Mouse (Mus musculus): Measurements from ENCODE around the gene Setd2. TPM values are rescaled to one million over a fixed set of nuclear protein-coding genes. Genes with fewer than 3 reads are reported as not detected.

Setd2 gene
- polyA plus RNA-seq (2014; fragmentation: Illumina TruSeq; extraction: RNeasy Lipid Tissue Mini Kit (QIAGEN cat#74804); ENCODE audit: low read depth, low replicate concordance) = 48.7 TPM

GRCm38 (mm10) chr9:110532538-110533291 lies at the start of gene Setd2:
Gene Setd2, plus strand, starts transcription at chr9:110532597.

GRCm38 (mm10) chr9:110624361-110625166 lies 92.2 kb downstream of the Setd2 start, which contains the start of gene Nradd:
Gene Nradd, minus strand, starts transcription at chr9:110624452.

GRCm38 (mm10) chr9:110653655-110654461 lies 121.5 kb downstream of the Setd2 start, which contains the start of gene Nbeal2:
Gene Nbeal2, minus strand, starts transcription at chr9:110654161.

GRCm38 (mm10) chr9:110656249-110657221 lies 124.1 kb downstream of the Setd2 start, which contains the start of gene Ccdc12:
Gene Ccdc12, plus strand, starts transcription at chr9:110656503.

Other genes with a start within 250 kb of the Setd2 start
- gene Elp6, start 227.4 kb upstream of the Setd2 start, polyA plus RNA-seq (2014; fragmentation: Illumina TruSeq; extraction: RNeasy Lipid Tissue Mini Kit (QIAGEN cat#74804); ENCODE audit: low read depth, low replicate concordance) = 0.69 TPM
- gene Scap, start 199.3 kb upstream of the Setd2 start, polyA plus RNA-seq (2014; fragmentation: Illumina TruSeq; extraction: RNeasy Lipid Tissue Mini Kit (QIAGEN cat#74804); ENCODE audit: low read depth, low replicate concordance) = 2.1 TPM
- 0.65 TPM for gene Ptpn23, start 124.4 kb upstream of the Setd2 start, polyA plus RNA-seq (2014; fragmentation: Illumina TruSeq; extraction: RNeasy Lipid Tissue Mini Kit (QIAGEN cat#74804); ENCODE audit: low read depth, low replicate concordance)
- not detected for gene Ngp, start 112.8 kb upstream of the Setd2 start, polyA plus RNA-seq (2014; fragmentation: Illumina TruSeq; extraction: RNeasy Lipid Tissue Mini Kit (QIAGEN cat#74804); ENCODE audit: low read depth, low replicate concordance)
- 3.4 TPM for gene Klhl18, start 55.9 kb upstream of the Setd2 start, polyA plus RNA-seq (2014; fragmentation: Illumina TruSeq; extraction: RNeasy Lipid Tissue Mini Kit (QIAGEN cat#74804); ENCODE audit: low read depth, low replicate concordance)
- gene Kif9, start 55.6 kb upstream of the Setd2 start, polyA plus RNA-seq (2014; fragmentation: Illumina TruSeq; extraction: RNeasy Lipid Tissue Mini Kit (QIAGEN cat#74804); ENCODE audit: low read depth, low replicate concordance) = 1.7 TPM
- not detected for gene Nradd, start 91.9 kb downstream of the Setd2 start, polyA plus RNA-seq (2014; fragmentation: Illumina TruSeq; extraction: RNeasy Lipid Tissue Mini Kit (QIAGEN cat#74804); ENCODE audit: low read depth, low replicate concordance)
- 0.12 TPM for gene Nbeal2, start 121.6 kb downstream of the Setd2 start, polyA plus RNA-seq (2014; fragmentation: Illumina TruSeq; extraction: RNeasy Lipid Tissue Mini Kit (QIAGEN cat#74804); ENCODE audit: low read depth, low replicate concordance)
- gene Ccdc12, start 123.9 kb downstream of the Setd2 start, polyA plus RNA-seq (2014; fragmentation: Illumina TruSeq; extraction: RNeasy Lipid Tissue Mini Kit (QIAGEN cat#74804); ENCODE audit: low read depth, low replicate concordance) = not detected
- gene Myl3, start 209.3 kb downstream of the Setd2 start, polyA plus RNA-seq (2014; fragmentation: Illumina TruSeq; extraction: RNeasy Lipid Tissue Mini Kit (QIAGEN cat#74804); ENCODE audit: low read depth, low replicate concordance) = not detected
- gene Pth1r, start 214.5 kb downstream of the Setd2 start, polyA plus RNA-seq (2014; fragmentation: Illumina TruSeq; extraction: RNeasy Lipid Tissue Mini Kit (QIAGEN cat#74804); ENCODE audit: low read depth, low replicate concordance) = 10.3 TPM

Data from kidney, adult 10 weeks (tissue).